Mouse (Mus musculus): ENCODE data around the gene Pcnx.
A peak's percentile ranks its signal among the peaks of the same experiment; 100 is the strongest.

The Pcnx gene

DNA sequence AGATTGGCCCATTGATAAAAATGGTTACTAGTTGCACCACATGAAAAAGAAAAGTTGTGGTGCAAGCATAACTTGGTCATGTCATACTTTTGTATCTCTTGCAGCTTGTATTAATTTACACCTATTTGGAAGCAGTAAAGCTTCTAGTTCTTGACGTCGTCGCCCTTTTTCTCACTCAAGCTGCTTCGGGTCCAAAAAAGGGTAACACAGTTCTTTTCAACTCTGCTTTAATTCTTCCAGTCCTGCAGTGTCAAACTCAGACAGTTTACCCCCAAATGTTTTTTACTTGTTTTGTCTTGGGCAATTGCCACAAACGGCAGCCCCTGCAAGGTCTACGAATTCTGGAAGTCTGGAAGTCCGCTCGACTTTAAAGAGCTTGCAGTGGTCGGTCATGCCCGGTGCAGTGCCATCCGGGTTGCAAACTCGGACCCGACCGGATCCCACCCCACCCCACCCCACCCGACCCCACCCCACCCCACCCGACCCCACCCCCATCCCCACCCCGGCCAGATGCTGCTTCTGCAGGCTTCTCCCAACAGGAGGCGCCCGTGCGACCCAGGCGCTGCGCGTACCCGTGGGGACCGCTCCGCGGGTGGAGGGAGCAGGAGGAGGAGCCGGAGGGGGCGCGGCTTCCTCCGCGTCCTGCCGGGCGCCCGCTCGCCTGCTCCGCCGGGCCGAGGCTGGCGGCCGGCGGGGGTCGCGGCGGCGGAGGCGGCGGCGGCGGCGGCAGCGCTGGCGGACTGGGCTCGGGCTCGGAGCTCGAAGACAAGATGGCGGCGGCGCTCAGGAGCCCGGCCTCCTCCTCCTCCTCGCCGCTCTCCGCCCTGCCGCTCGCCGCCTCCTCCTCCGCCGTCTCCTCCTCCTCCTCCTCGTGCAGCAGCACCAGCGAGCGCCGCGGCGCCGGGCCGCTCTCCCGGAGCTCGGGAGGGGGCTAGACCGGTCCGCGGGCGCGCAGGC, at the start of gene Pcnx:
Gene Pcnx, plus strand, starts transcription at position 673 of the 957 bp plus-strand sequence.
- peak; percentile 84 for DNase-seq

DNA sequence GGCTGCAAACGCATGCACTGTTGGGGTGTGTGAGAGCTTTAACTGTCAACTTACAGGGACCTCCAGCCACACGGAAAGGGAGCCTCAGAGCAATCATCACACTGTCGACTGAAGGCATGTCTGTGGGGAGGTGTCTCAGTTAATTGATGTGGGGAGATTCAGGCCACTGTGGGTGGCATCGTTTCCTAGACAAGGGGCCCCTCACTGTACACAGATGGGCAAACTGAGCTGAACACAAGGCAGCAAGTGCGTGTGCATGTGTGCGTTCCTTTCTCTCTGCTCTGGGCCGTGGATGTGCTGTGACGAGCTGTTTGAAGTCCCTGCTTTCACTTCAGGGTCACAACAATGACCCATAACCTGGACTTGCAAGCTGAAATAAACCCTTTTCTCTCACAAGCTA, 49.4 kb upstream of the Pcnx start:
- no peak for DNase-seq

DNA sequence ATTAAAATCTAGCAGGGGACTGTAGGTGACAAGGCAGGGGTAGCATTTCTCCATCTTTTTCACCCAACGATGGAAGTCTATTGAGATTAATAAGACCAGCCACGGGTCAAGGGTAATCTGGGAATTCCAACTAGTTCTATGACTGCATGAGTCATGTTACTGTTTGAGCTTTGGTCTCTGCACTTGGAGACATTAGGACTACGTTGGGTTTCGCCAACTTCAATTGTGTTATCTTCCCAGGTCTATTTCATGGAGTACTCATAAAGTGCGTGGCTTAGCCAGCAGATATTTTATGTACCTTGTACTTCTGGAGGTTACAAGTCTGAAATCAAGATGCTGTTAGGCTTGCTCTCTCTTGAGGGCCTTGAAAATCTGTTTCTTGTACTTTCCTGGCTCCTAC, 45.1 kb upstream of the Pcnx start:
- no peak for DNase-seq

DNA sequence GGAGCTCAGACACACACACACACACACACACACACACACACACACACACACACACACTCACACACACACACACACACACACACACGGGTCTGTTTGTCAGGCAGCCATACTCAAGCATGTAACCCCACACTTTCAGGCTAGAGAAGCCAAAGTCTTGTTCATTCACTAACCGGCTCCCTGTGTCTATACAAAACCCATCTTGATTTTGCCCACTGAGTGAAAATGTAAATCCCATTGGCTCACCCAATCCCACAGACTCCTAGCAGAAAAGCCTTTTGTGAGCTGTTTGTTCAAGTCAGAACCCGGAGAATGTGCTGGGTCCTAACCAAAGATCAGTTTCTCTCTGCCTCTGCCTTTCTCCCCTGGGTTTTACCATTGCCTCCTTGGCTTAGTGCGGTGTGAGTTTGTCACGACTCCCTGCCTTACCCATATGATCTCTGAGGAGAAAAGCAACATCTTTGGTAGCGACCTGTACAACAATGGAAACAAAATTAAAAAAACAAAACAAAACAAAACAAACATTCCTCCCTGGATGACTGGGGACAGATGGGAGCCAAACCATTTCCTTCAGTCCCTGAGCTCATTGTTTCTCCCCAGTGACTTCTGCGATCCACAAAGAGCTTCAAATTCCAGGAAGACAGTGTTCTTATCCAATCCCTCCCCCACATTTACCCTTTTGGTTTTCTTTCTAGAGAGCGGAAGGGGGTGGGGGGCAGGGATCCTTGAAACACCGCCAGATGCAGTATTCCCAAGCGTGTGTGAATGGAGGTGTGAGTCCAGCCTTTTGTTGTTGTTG, 43.3 kb upstream of the Pcnx start:
- no peak for DNase-seq

DNA sequence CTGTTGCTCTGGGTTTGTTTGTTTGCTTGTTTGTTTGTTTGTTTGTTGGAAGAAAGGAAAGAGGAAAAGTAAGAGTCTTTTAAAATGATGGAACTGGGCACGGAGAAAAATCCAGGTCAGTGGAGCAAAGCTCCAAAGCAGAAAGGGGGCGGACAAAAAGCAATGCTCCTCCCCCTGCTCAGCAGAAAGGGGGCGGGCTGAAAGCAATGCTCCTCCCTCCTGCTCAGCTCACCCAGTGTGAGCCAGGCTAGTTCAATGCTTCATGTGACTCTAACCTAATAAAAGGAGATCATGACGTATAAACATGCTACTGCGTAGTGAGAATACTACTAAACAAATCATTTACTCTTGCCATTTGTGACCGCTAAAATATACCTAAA, 42.7 kb upstream of the Pcnx start:
- no peak for DNase-seq

DNA sequence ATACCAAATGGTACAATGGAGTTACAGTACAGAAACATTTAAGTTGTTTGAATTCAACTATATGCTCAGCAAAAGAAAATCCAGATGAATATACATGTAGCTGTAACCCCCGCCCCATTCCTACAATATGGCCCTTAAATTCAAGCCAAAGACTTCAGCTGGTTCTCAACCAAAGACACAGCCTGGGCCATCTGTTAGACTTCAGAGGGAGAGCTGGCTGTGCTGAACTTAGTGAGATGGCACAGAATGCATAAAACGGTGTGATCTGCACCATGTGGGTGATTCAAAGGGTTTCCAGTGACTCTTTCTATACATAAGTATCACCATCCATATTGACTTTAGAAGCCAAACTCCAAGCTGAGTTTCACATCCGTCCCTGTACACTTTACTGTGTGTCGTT, 39.1 kb upstream of the Pcnx start:
- DNase-seq, result peak; percentile 49

DNA sequence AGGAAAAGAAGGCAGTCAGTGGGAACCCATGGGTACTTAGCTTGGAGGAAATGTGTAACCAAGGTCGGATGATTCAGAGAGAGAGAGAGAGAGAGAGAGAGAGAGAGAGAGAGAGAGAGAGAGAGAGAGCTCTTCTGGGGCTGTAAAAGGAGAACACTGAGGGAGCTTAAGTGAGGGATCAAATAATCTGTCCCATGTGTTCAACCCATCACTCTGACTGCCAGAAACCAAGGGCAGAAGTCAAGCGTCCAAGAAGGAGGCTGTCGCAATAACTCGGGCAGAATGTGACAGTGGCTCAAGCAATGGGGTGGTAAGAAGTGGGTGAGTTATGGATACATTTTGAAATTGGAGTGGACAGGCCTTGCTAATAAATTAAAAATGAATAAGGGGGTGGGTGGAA, 37.6 kb upstream of the Pcnx start:
- DNase-seq, result no peak

DNA sequence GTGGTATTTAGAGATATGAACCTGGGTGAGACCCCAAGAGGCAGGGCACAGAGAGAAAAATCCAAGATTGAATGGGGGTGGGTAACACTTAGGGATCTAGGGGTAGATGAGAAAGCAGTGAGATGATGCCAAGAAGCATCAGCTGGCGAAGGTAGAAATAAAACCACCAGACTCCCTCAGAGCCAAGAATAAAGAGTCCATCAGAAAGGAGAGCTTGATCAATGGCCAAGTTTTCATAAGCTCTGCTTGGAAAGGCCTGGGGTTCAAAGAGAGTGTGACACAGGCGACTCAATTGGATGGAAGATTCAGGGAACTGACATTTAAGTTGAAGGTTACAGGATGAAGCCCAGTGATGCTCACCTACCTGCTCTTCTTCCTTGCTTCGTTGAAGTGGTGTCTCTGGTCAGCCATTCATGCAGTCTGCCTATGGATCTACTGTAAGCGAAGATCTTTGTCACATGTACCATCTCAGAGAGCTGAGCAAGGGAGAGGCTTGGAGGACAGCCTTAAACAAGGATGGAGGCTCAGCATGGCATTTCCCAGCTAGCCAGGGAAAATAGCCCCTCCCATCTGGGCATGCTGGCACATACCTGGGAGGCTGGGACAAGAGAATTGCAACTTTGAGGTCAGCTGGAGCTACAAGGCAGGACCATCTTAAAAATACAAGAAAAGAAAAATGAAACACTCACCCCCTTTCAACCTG, 36.9 kb upstream of the Pcnx start:
- DNase-seq, result peak; percentile 64

DNA sequence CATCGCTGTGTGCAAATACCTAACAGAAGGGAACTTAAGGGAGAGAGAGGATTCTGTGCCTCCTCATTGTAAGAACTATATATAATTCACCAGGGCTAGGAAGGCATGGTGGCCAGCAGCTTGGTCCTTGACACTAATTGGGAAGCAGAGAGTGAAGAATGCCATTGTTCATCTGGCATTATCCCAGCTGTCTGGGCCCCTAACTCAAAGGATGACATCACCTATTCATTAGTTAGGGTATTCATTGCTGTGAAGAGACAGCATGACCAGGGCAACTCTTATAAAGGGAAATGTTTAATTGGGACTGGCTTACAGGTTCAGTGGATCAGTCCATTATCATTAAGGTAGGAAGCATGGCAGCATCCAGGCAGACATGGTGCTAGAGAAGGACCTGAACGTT, 31.5 kb upstream of the Pcnx start:
- no peak for DNase-seq

DNA sequence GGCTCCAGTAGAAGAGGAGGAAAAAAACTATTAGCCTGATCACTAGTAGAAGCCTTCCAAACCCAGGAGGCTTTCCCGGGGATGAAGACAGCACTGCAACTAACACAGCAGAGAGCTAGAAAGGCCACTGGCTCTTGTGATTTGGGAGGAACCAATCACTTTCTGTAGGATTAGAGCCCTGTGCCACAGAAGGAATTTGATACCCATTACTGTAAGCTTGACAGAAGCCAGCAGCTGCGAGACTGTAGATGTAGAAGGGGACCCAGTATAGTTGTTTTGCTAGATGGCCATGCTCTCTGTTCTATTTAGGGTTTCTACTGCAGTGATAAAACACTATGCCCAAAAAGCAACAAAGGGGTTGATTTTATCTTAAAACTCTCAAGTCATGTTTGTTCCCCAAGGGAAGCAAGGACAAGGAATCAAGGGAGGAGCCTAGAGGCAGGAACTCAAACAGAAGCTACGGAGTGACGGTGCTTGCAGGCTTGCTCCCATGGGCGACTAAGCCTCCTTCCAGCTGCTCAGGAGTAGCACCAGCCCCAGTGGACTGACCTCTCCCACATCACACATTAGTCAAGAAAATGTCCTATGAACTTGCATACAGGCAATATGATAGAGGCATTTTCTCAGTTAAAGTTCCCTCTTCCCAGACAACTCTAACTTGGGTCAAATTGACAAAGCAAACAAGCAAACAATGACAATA, 27.6 kb upstream of the Pcnx start:
- DNase-seq, result no peak

DNA sequence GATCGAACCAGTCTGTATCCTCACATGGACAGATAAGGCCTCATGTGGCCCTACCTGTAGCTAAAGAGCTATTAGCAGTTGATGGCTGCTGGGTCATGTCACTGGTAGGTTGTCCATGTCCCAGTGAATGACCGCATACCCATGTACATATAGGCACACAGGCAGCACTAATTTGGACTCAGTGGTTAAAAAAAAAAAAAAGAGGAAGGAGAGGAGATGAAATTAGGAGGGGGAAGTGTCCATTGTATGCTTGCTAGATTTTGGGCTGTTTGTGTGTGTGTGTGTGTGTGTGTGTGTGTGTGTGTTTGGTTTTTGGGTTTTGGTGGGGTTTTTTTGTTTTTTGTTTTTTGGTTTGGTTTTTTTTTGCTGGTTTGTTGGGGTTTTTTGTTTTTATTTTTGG, 26.7 kb upstream of the Pcnx start:
- DNase-seq, result no peak

DNA sequence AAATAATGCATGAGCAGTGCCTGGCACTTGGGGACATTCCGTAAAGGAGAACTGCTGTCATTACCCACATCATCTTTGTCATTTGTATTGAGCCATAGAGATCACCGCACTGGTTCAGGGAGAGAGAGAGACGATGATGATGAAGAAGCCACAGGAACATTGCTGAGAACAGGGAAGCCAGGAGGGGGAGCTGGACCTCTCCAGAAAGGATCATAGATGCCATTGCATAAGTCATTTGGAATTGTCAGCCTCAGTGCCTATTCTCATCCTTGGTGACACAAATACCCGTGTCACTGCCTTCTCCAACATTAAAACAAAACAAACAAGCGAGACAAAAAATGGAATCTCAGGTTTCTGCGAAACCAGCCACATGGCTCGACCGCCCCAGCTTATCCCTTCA, 23.7 kb upstream of the Pcnx start:
- no peak for DNase-seq

DNA sequence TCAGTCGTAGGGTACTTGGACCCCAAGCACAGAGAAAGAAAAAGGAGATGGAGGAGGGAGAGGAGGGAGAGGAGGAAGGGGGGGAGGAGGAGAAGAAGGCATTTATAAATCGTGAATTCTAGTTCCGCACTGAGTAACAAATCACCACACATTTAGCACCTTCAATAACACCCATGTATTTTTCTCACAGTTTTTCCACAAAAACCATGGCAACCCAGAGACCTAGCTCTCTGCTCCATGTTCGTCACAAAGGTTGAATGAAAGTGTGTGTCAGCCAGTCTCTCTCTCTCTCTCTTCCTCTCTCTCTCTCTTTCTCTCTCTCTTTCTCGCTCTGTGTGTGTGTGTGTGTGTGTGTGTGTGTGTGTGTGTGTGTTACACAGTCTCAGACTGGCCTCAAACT, 22.4 kb upstream of the Pcnx start:
- no peak for DNase-seq

DNA sequence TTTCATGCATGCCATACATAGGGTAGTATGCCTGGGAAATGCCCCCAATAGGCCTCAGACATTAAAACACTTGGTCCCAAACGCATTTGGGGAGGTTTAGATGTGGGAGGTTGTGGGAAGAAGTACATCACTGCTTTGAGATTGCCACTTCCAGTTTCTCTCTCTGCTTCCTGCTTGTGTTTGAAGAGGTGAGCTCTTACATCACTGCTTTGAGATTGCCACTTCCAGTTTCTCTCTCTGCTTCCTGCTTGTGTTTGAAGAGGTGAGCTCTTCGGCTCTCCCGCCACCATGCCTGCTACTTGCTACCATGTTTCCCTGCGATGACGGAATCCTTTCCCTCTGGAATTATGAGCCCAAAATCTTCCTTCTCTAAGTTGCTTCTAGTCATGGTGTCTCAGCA, 20.2 kb upstream of the Pcnx start:
- DNase-seq, result no peak

DNA sequence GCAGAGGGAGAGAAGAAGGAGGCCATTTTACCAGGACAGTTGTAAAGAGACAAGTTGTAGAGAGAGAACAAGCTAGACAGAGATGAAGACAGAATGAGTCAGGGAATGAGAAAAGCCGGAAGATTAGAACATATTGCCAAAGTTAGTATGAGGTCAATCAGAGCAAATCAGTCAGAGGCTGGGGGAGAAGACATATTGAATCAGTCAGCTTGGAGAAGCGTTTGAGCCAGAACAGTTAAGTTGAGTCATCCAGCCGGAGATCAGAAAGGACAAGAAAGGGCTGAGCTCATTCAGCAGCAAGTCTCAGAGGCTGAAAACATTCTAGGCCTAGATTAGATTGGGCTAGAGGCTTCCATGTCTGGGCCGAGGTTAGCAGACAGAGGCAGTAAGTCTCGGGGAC, 18.8 kb upstream of the Pcnx start:
- no peak for DNase-seq

DNA sequence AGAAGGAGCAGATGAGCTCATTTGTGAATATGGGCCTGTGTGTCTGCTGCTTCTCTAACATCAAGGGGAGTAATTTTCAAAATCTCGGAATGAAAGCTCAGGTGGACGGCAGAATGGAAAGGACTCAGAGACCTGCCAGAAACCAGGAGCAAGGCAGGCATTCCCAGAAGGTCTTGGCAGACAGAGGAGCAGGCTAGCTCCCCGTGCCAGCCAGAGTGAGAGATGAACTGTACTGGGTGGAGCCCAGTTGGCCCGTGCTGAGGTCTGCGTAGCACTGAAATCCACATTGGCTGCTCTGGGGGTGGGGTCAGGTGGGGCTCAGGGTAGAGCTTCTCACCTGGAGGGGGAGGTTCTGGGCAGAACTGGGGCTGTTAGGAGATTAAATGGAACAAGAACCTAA, 16.3 kb upstream of the Pcnx start:
- DNase-seq, result peak; percentile 54

DNA sequence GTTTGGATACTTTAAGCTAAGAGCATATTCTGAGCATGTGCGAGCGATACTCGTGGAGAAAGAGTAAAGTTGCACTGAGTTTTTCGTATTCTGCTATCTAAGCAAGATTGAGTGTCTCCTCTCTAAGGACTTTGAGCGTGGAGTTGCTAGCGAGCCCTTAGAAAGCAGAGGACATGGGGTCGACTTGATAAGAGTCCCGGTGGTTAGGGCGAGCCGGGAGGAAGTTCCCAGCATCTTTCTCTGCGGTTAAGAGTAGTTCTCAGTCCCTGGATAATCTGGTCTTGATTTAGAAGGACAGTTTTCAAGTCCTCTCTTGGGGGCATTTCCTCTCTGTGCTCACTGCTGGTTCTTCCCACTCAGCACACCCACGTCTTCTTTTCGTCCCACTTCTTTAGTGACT, 15.3 kb upstream of the Pcnx start:
- DNase-seq, result no peak

DNA sequence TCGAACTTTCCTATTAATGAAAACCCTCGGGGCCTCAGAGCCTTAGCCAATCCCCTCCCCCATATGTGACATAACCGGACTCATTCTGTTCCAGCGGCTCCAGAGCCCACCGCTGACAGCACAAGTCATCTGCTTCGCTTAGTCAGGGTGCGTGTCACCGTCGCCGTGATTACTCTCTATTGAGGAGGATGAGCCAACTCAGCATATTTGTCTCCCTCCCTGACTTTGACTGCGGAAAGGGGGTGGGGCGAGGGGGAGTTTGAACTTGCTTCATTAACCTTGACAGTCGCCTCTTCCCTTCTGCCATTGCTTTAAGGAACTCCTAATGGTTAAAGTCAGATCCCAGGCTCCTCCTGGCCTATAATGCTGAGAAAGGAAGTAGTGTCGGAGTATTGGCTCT, 14.8 kb upstream of the Pcnx start:
- DNase-seq, result no peak

DNA sequence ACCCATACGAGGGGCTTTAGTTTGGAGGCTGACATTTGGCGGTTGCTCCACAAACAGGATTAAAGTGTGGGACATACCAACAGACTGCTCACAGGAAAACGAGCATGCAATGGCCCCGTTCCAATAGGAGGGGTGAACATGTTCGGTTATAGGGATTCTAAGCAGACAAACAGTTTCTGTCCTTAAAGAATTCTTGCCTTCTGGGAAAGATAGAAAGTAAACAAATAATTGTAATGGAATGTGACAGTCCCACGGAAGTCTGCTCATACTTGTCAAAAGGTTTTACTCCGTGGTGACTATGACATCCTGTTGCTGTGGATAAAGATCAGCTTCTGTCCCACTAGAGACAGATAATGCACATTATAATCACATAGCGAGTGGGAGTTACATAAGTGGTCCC, 10.2 kb upstream of the Pcnx start:
- DNase-seq, result no peak

DNA sequence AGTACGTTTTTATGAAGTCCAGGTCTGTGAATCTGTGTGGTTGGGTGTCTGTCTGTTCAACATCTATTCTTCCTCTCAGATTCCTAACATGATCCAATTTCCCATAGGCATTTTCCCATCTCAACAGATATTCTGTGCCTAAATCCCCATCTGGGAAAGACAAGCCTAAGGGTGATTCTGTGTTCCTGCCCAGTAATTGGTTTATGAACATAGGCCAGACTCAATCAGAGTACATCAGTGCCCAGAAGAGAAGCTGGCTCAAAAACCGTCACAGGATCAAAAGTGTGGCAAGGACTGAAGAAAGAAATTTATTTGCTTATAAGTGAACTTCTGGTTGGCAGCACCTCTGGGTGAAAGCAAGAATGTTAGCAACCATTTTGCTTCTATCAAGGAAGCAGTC, 7.3 kb upstream of the Pcnx start:
- no peak for DNase-seq

DNA sequence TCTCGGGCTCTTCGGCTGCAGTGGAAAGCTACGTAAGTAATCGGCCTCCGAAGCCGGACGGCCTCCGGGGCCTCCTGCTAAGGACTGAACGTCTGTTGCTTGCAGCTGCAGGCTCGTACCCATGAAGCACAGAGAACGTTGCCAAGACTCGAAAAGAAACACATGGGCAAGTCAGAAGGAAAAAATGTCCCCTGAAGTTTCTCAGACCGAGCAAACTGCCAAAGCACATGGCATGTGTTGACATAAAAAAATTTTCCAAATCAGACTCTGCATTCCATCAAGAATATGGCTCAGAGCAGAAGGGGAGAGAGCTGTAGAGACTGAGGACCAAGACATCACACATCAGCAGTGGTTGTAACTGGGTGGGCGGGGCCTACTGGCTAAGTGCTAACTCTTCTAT, 6.8 kb upstream of the Pcnx start:
- no peak for DNase-seq

DNA sequence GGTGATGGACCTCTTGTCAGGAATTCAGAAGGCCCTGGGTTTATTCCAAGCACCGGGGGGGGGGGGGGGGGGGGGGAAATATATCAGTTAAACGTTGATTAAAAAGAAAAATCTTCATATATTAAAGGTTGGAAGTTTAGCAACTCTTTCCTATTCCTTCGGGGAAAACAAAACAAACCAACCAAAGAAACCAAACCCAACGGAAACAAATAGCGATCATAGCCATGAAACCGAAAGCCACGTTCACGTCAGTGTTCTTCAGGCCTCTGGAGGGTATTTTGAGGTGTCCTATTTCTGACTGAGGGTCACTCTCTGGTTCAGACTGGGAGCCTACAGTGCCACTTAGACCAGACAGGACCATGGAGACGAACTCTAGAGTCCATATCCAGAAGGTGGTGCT, 6.3 kb upstream of the Pcnx start:
- no peak for DNase-seq

DNA sequence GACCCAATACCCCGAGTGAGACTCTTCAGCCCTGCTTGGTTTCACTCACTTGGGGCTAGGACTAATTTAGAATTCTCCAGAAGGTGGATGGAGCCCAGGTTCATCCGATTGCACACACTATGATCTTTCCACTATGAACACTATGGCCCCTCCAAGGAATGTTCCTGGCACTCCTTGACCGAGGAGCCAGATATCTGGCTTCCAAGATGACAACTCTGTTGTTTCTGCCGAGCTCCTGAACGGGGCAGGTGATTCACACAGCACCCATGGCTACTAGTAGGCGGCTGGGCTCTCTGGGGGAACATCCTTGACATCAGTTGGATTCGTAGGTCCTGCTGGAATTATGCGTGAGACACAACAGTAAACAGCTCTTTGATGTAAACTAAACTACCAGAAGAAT, 4.8 kb upstream of the Pcnx start:
- no peak for DNase-seq
